Mouse (Mus musculus) embryonic facial prominence, embryonic 13.5 days (tissue): ENCODE data around the gene Atp6v0a1. TPM values are rescaled to one million over a fixed set of nuclear protein-coding genes. Genes with fewer than 3 reads are reported as not detected.
"Not testable (repeated sequence)": the region's sequence is repeated elsewhere in the genome, so short reads cannot be mapped to it uniquely, and the experiment has no call there.

Source experiments
- ATAC-seq: fragments of 200-750 bp; cut with Nextera tagmentation; 2 replicates; pipeline ENCODE4 v1.8.0; 2017; ENCODE audit warnings: low read depth; ENCODE audit not compliant: insufficient number of reproducible peaks, insufficient read depth, low FRiP score, low TSS enrichment
- H3K27ac ChIP-seq: fragments of 300-500 bp; sonication (generic); 2 replicates; pipeline ENCODE4 v1.5.1; 2015; ENCODE audit warnings: moderate library complexity, mild to moderate bottlenecking, inconsistent platforms
- H3K27me3 ChIP-seq: fragments of 300-500 bp; sonication (generic); 2 replicates; pipeline ENCODE4 v1.6.1; 2015; ENCODE audit warnings: mild to moderate bottlenecking, inconsistent platforms
- H3K36me3 ChIP-seq: fragments of 300-500 bp; sonication (generic); 2 replicates; pipeline ENCODE4 v1.6.1; 2015; ENCODE audit warnings: mild to moderate bottlenecking, inconsistent platforms
- H3K4me1 ChIP-seq: fragments of 300-500 bp; sonication (generic); 2 replicates; pipeline ENCODE4 v1.6.1; 2015; ENCODE audit warnings: inconsistent platforms
- H3K4me2 ChIP-seq: fragments of 300-500 bp; sonication (generic); 2 replicates; pipeline ENCODE4 v1.6.1; 2015; ENCODE audit warnings: moderate library complexity, mild to moderate bottlenecking, inconsistent platforms
- H3K4me3 ChIP-seq: fragments of 300-500 bp; sonication (generic); 2 replicates; pipeline ENCODE4 v1.5.1; 2015; ENCODE audit warnings: mild to moderate bottlenecking, inconsistent platforms
- H3K9ac ChIP-seq: fragments of 300-500 bp; sonication (generic); 2 replicates; pipeline ENCODE4 v1.6.1; 2015; ENCODE audit warnings: mild to moderate bottlenecking, inconsistent platforms
- H3K9me3 ChIP-seq: fragments of 300-500 bp; sonication (generic); 2 replicates; pipeline ENCODE4 v1.6.1; 2016; ENCODE audit warnings: inconsistent platforms
- WGBS: fragments of 180-500 bp; shearing (Covaris S2); methylation state at CpG from one replicate; pipeline ENCODE4 v1.1.7; 2015; ENCODE audit warnings: mixed read lengths; 5-methylcytosine and 5-hydroxymethylcytosine counted together
- polyA plus RNA-seq: library from polyadenylated mRNA; unstranded; fragments of >200 nt; fragmentation: Nextera tagmentation; extraction: Ambion mirVana; gene quantifications from 2 replicates; pipeline ENCODE4 v1.2.1, GENCODE M21; 2015

The Atp6v0a1 gene
- polyA plus RNA-seq, 1 experiment from 2014 or later: 33.2 TPM

- WGBS: 58% methylated on average over 3 of the region's 3 CpGs
Measured at GRCm38 (mm10) chr11:100999254-100999653, 10.0 kb upstream of the Atp6v0a1 start.

GRCm38 (mm10) chr11:101001875-101002552 lies 7.2 kb upstream of the Atp6v0a1 start:
- not testable (repeated sequence) for H3K9ac ChIP-seq, H3K9me3 ChIP-seq, H3K36me3 ChIP-seq, ATAC-seq, H3K4me1 ChIP-seq, H3K27ac ChIP-seq, H3K4me2 ChIP-seq, H3K4me3 ChIP-seq
- peaks cover 12% of the 10 kb centered on the region for H3K27me3 ChIP-seq
- WGBS: 69% methylated on average over 5 of the region's 6 CpGs

More at GRCm38 (mm10) chr11:100999254-100999653, 10.0 kb upstream of the Atp6v0a1 start:
- Histone ChIP-seq H3K4me3 (no peak overlapping the region), H3K9ac (no peak overlapping the region), H3K4me2 (no peak overlapping the region), H3K9me3 (no peaks in the 10 kb centered on the region), H3K27ac (no peak overlapping the region), H3K27me3 (peaks cover 8% of the 10 kb centered on the region), H3K4me1 (no peaks in the 10 kb centered on the region), H3K36me3 (no peaks in the 10 kb centered on the region)
- ATAC-seq: no peak

GRCm38 (mm10) chr11:101003025-101003685 lies 6.1 kb upstream of the Atp6v0a1 start:
- Histone ChIP-seq H3K4me1 (no peaks in the 10 kb centered on the region), H3K27me3 (peaks cover 12% of the 10 kb centered on the region), H3K4me3 (no peak overlapping the region), H3K27ac (no peak overlapping the region), H3K36me3 (no peaks in the 10 kb centered on the region), H3K9me3 (no peaks in the 10 kb centered on the region), H3K4me2 (no peak overlapping the region), H3K9ac (no peak overlapping the region)
- WGBS: 40% methylated on average over 3 of the region's 3 CpGs
- ATAC-seq: no peak

- H3K4me1 ChIP-seq: peaks cover 11% of the 10 kb centered on the region
- peak overlapping the region; percentile 72 for H3K4me3 ChIP-seq
- peaks cover 7% of the 10 kb centered on the region; the same call in 1 of the 2 replicates for H3K36me3 ChIP-seq
- H3K27me3 ChIP-seq: peaks cover 9% of the 10 kb centered on the region; the same call in 1 of the 2 replicates
- H3K4me2 ChIP-seq: peak overlapping the region; percentile 80
- peak overlapping the region; percentile 61 for H3K9ac ChIP-seq
- H3K9me3 ChIP-seq: no peaks in the 10 kb centered on the region
- no peak for ATAC-seq
- 52% methylated on average over 14 of the region's 14 CpGs for WGBS
- peak overlapping the region; percentile 83 for H3K27ac ChIP-seq
Measured at GRCm38 (mm10) chr11:101008206-101009045, 826 bp upstream of the Atp6v0a1 start.

- H3K27ac ChIP-seq: no peak overlapping the region
- 0 out of 2 replicates have a peak, but pooled peaks cover 4% of the 10 kb centered on the region for H3K27me3 ChIP-seq
- 8% methylated on average over 29 of the region's 29 CpGs for WGBS
- peak overlapping the region; percentile 79 for H3K9ac ChIP-seq
- peaks cover 20% of the 10 kb centered on the region for H3K36me3 ChIP-seq
- H3K4me2 ChIP-seq: peak overlapping the region; percentile 80
- peak overlapping the region; percentile 72 for H3K4me3 ChIP-seq
- peaks cover 11% of the 10 kb centered on the region for H3K4me1 ChIP-seq
- no peak for ATAC-seq
- no peaks in the 10 kb centered on the region for H3K9me3 ChIP-seq
Measured at GRCm38 (mm10) chr11:101009888-101010784, 884 bp downstream of the Atp6v0a1 start.

GRCm38 (mm10) chr11:101011641-101012040 lies 2.4 kb downstream of the Atp6v0a1 start:
- no peaks in the 10 kb centered on the region for H3K27me3 ChIP-seq
- H3K9ac ChIP-seq: no peak overlapping the region
- no peak overlapping the region for H3K4me3 ChIP-seq
- no peaks in the 10 kb centered on the region for H3K9me3 ChIP-seq
- no peak for ATAC-seq
- H3K36me3 ChIP-seq: peaks cover 20% of the 10 kb centered on the region
- 82% methylated on average over 6 of the region's 6 CpGs for WGBS
- H3K27ac ChIP-seq: no peak overlapping the region
- H3K4me2 ChIP-seq: no peak overlapping the region
- peaks cover 11% of the 10 kb centered on the region for H3K4me1 ChIP-seq

- WGBS: 87% methylated on average over 12 of the region's 12 CpGs
- Histone ChIP-seq H3K4me1 (no peaks in the 10 kb centered on the region), H3K9me3 (no peaks in the 10 kb centered on the region), H3K4me2 (no peak overlapping the region), H3K4me3 (no peak overlapping the region), H3K27ac (no peak overlapping the region), H3K36me3 (peaks cover 64% of the 10 kb centered on the region), H3K27me3 (no peaks in the 10 kb centered on the region), H3K9ac (no peak overlapping the region)
- ATAC-seq: no peak
Measured at GRCm38 (mm10) chr11:101023371-101023770, 14.1 kb downstream of the Atp6v0a1 start.

GRCm38 (mm10) chr11:101024001-101024400 lies 14.7 kb downstream of the Atp6v0a1 start:
- Histone ChIP-seq H3K9ac (no peak overlapping the region), H3K9me3 (no peaks in the 10 kb centered on the region), H3K4me1 (no peaks in the 10 kb centered on the region), H3K4me2 (no peak overlapping the region), H3K27ac (no peak overlapping the region), H3K27me3 (no peaks in the 10 kb centered on the region), H3K36me3 (peaks cover 65% of the 10 kb centered on the region), H3K4me3 (no peak overlapping the region)
- ATAC-seq: no peak
- whole genome bisulfite sequencing: 90% methylated on average over 4 of the region's 4 CpGs

GRCm38 (mm10) chr11:101027121-101027520 lies 17.9 kb downstream of the Atp6v0a1 start:
- Histone ChIP-seq H3K4me3 (no peak overlapping the region), H3K9ac (no peak overlapping the region), H3K9me3 (no peaks in the 10 kb centered on the region), H3K27ac (no peak overlapping the region), H3K4me2 (no peak overlapping the region), H3K27me3 (no peaks in the 10 kb centered on the region), H3K4me1 (no peaks in the 10 kb centered on the region), H3K36me3 (peaks cover 58% of the 10 kb centered on the region)
- WGBS: 89% methylated on average over 11 of the region's 11 CpGs
- no peak for ATAC-seq

GRCm38 (mm10) chr11:101029320-101029719 lies 20.1 kb downstream of the Atp6v0a1 start:
- Histone ChIP-seq H3K9ac (no peak overlapping the region), H3K36me3 (peaks cover 57% of the 10 kb centered on the region), H3K27me3 (no peaks in the 10 kb centered on the region), H3K4me1 (no peaks in the 10 kb centered on the region), H3K27ac (no peak overlapping the region), H3K9me3 (no peaks in the 10 kb centered on the region), H3K4me2 (no peak overlapping the region), H3K4me3 (no peak overlapping the region)
- 85% methylated on average over 8 of the region's 8 CpGs for WGBS
- no peak for ATAC-seq
